ENCODE assay signal across 28 mouse cellular contexts in the genomic region with DNA sequence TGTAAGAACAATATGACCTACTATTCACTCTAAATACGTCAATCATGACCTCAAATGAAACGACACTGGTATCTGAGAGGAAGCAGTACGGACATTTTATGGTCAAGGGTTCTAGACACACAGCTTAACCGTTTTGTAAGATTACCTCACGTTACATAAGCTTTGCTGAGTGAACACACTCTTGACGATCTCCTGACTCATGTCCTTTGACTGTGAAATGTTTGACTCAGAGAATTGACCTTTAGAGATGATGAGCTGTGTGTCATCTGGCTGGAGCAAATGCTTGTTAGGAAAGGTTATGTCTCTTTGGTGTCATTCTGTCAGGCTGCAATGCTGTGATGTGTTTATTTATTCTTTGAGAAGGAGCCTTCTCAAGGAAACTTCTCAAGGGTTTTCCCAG.
A peak's percentile ranks its signal among the peaks of the same experiment; 100 is the strongest.
DNase-seq lines count a peak whose midpoint lies in the region; ATAC-seq and TF ChIP-seq lines count a peak whose summit lies in the region.
"Had no signal": no experiment of that assay in that cellular context is flagged by ENCODE, and none has a peak within 500 bp of the region (broad histone marks: within the 10 kb centered on the region; RNA-seq: fewer than 3 reads in every experiment).

No protein-coding gene starts in this region.

- TF ChIP-seq CTCF in intestine, postnatal 0 days (IDR thresholded peaks at IDR 0.05; ENCODE audit: low read depth), result no peak

- H3K4me3 ChIP-seq in intestine, postnatal 0 days (ENCODE audit: low read depth, low read length), result no peak overlapping the region
- H3K4me3 ChIP-seq: heart, embryonic 13.5 days; limb, embryonic 10.5 days; limb, embryonic 15.5 days; liver, embryonic 15.5 days; midbrain, embryonic 13.5 days; neural tube, embryonic 15.5 days had no signal

- no peak overlapping the region for H3K9ac ChIP-seq in intestine, postnatal 0 days (ENCODE audit: low read depth, low read length)
- H3K9ac ChIP-seq: heart, embryonic 13.5 days; hindbrain, embryonic 14.5 days; limb, embryonic 15.5 days; liver, embryonic 15.5 days; midbrain, embryonic 13.5 days; neural tube, embryonic 15.5 days had no signal

- WGBS in intestine, postnatal 0 days, result 61% methylated on average over 6 of the region's 6 CpGs

- no peaks in the 10 kb centered on the region for H3K4me1 ChIP-seq in intestine, postnatal 0 days (replicated peaks; ENCODE audit: control insufficient read depth, insufficient read depth, low read length)
- H3K4me1 ChIP-seq: limb, embryonic 10.5 days; limb, embryonic 15.5 days; liver, embryonic 15.5 days; neural tube, embryonic 15.5 days had no signal

- no peaks in the 10 kb centered on the region for H3K27me3 ChIP-seq in intestine, postnatal 0 days (replicated peaks; ENCODE audit: control insufficient read depth, insufficient read depth, low read length)
- H3K27me3 ChIP-seq: heart, embryonic 13.5 days; limb, embryonic 15.5 days; liver, embryonic 15.5 days; midbrain, embryonic 13.5 days; neural tube, embryonic 15.5 days had no signal

- H3K9me3 ChIP-seq in intestine, postnatal 0 days (ENCODE audit: control insufficient read depth), result no peaks in the 10 kb centered on the region
- H3K9me3 ChIP-seq: G1E; heart, embryonic 13.5 days; limb, embryonic 10.5 days; limb, embryonic 15.5 days; liver, embryonic 15.5 days; midbrain, embryonic 13.5 days; neural tube, embryonic 15.5 days had no signal

- DNase-seq in adrenal gland, adult 8-10 months, result peak; percentile 35
- DNase-seq in adrenal gland, adult 18-20 months (ENCODE audit: low spot score in 2 of 2), result no peak
- peak; percentile 79 for DNase-seq in 3T3-L1 (ENCODE audit: low read depth, low spot score)
- DNase-seq in Muller cell, postnatal 12 days (ENCODE audit: inconsistent ontology term), result peak; percentile 56
- peak; percentile 12 to 38 for DNase-seq in adrenal gland, postnatal 36 days
- DNase-seq in heart, adult 18-20 months, result no peak
- DNase-seq in frontal cortex, postnatal 14 days (ENCODE audit: low spot score in 2 of 2), result no peak
- DNase-seq: B cell, adult 2 months; cerebellum, adult 11-12 months; cerebellum, postnatal 10 days; heart, postnatal 10 days; kidney, adult 11 months; kidney, postnatal 14 days; layer of hippocampus, adult 9-11 months; lung, postnatal 10 days; retina, postnatal 1 day; right cerebral cortex, postnatal 14 days; thymus, postnatal 4 days had no signal

- H3K4me2 ChIP-seq in intestine, postnatal 0 days (replicated peaks; ENCODE audit: low read depth), result no peak overlapping the region
- H3K4me2 ChIP-seq: heart, embryonic 13.5 days; hindbrain, embryonic 14.5 days; limb, embryonic 15.5 days; liver, embryonic 15.5 days; midbrain, embryonic 13.5 days; neural tube, embryonic 15.5 days had no signal

- H3K36me3 ChIP-seq in intestine, postnatal 0 days (ENCODE audit: control insufficient read depth, insufficient read depth), result no peaks in the 10 kb centered on the region
- H3K36me3 ChIP-seq: G1E; heart, embryonic 13.5 days; limb, embryonic 10.5 days; limb, embryonic 15.5 days; liver, embryonic 15.5 days; midbrain, embryonic 13.5 days; neural tube, embryonic 15.5 days had no signal

- no peak for ATAC-seq in intestine, postnatal 0 days
- ATAC-seq: midbrain, embryonic 13.5 days had no signal

- H3K27ac ChIP-seq in intestine, postnatal 0 days (ENCODE audit: low read depth, low read length), result no peak overlapping the region
- H3K27ac ChIP-seq: heart, embryonic 13.5 days; hindbrain, embryonic 14.5 days; limb, embryonic 10.5 days; limb, embryonic 15.5 days; liver, embryonic 15.5 days; macrophage; midbrain, embryonic 13.5 days; neural tube, embryonic 15.5 days had no signal

Comparison
In these comparisons a context has a peak if more than half of its experiments do, and no peak if none do; other contexts are left out.
1. DNase-seq: peak in adrenal gland, adult 8-10 months (single experiment), 3T3-L1 (single experiment), Muller cell, postnatal 12 days (single experiment) and adrenal gland, postnatal 36 days (2 of 2); none in adrenal gland, adult 18-20 months (0 of 2), heart, adult 18-20 months (0 of 2) and frontal cortex, postnatal 14 days (0 of 2).